Mouse (Mus musculus) MEL (cell line): ENCODE results near the gene Romo1.

ENCODE experiments used
- BHLHE40 ChIP-seq: IDR thresholded peaks from 2 replicates; pipeline ENCODE4 v1.6.1; 2012; ENCODE audit warnings: low read depth, mild to moderate bottlenecking, inconsistent platforms, low read length, improper control_type of control experiment, borderline replicate concordance
- CTCF ChIP-seq, 3 experiments: IDR thresholded peaks in 2 of 3; conservative IDR thresholded peaks in 1 of 3; 2 replicates each; pipeline ENCODE4 v1.5.1; 2011 to 2012; ENCODE audit warnings: low read length in 3 of 3, low read depth in 2 of 3, mild to moderate bottlenecking in 2 of 3, improper control_type of control experiment in 1 of 3, inconsistent platforms in 1 of 3, mixed read lengths in 1 of 3, moderate library complexity in 1 of 3; ENCODE audit not compliant: control insufficient read depth in 1 of 3, insufficient read depth in 1 of 3, poor library complexity in 1 of 3, severe bottlenecking in 1 of 3
- ETS1 ChIP-seq: IDR thresholded peaks from 2 replicates; pipeline ENCODE4 v1.6.1; 2012; ENCODE audit warnings: low read depth, mild to moderate bottlenecking, inconsistent platforms, low read length, improper control_type of control experiment, moderate library complexity
- GATA1 ChIP-seq: IDR thresholded peaks from 2 replicates; pipeline ENCODE4 v1.6.1; 2011; ENCODE audit warnings: low read depth, low read length, improper control_type of control experiment
- MAFK ChIP-seq: IDR thresholded peaks from 2 replicates; pipeline ENCODE4 v1.6.1; 2011; ENCODE audit warnings: low read depth, mild to moderate bottlenecking, low read length, improper control_type of control experiment, borderline replicate concordance
- MAZ ChIP-seq: IDR thresholded peaks from 2 replicates; pipeline ENCODE4 v1.6.1; 2012; ENCODE audit warnings: low read depth, mild to moderate bottlenecking, inconsistent platforms, low read length, improper control_type of control experiment
- MYC ChIP-seq: IDR thresholded peaks from 2 replicates; pipeline ENCODE4 v1.6.1; 2011; ENCODE audit warnings: low read depth, mild to moderate bottlenecking, low read length, improper control_type of control experiment, moderate library complexity
- POLR2A ChIP-seq, 2 experiments: IDR thresholded peaks; 2 replicates each; pipeline ENCODE4 v1.6.1; 2011 to 2012; ENCODE audit warnings: low read length in 2 of 2, mild to moderate bottlenecking in 2 of 2, control low read depth in 1 of 2, improper control_type of control experiment in 1 of 2, low read depth in 1 of 2, moderate library complexity in 1 of 2; ENCODE audit not compliant: control insufficient read depth in 1 of 2, insufficient read depth in 1 of 2, poor library complexity in 1 of 2
- POLR2AphosphoS2 ChIP-seq: IDR thresholded peaks from 2 replicates; pipeline ENCODE4 v1.6.1; 2011; ENCODE audit warnings: low read length, improper control_type of control experiment

DNA sequence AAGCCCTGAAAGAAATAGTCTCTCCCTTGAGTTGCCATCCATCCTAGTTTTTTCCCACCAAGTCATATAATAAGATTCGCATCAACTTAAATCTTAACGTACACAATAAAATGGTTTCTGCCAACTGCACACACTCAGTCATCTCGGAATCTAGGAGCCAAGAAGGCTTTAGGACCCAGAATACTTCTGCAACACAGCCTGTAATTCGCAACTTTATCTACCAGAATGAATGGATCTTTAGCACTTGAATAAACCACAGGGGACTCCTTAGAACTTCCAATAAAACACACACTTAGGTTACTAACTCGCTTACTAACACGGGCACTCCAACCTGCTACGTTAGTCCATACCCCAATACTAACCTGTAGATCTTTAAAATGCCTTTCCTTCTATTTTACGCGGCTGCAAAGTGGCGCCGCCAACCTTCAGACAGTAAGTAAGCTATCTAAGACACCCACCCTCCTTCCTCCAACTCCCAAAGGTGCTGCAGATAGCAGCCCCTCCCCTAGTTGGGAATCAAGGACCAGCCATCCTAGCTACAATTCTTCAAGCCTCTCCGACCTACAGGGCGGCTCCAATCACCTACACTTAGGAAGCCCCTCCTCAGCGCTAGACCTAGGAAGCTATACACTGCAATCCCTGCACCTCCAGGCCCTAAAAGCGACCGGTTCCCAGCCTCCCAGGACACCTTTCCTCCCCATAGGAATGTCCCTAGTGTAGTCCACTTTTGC, 33.0 kb upstream of the Romo1 start:
- TF ChIP-seq CTCF (IDR thresholded peaks at IDR 0.05 in 2 of 3, conservative IDR thresholded peaks at IDR 0.05 in 1 of 3; ENCODE audit: control insufficient read depth in 1 of 3, insufficient read depth in 1 of 3, low read depth in 2 of 3, low read length in 3 of 3, poor library complexity in 1 of 3, severe bottlenecking in 1 of 3) = no peak
- TF ChIP-seq POLR2A (IDR thresholded peaks at IDR 0.05; ENCODE audit: control insufficient read depth in 1 of 2, insufficient read depth in 1 of 2, low read depth in 1 of 2, low read length in 2 of 2, poor library complexity in 1 of 2) = no peak
- TF ChIP-seq MAZ = no peak
- TF ChIP-seq GATA1 = peak; percentile 8; the same call in 1 of the 2 replicates
- 0 out of 2 replicates have a peak, but pooled peaks have one; percentile 47 for TF ChIP-seq MYC
- no peak for TF ChIP-seq POLR2AphosphoS2
- peak; percentile 31; the same call in 1 of the 2 replicates for TF ChIP-seq ETS1
- TF ChIP-seq MAFK = no peak
- no peak for TF ChIP-seq BHLHE40
